Mouse (Mus musculus) limb, embryonic 11.5 days (tissue): Measurements from ENCODE around the gene Gab3. TPM values are rescaled to one million over a fixed set of nuclear protein-coding genes. Genes with fewer than 3 reads are reported as not detected.

Experiments
- ATAC-seq: fragments of 200-750 bp; cut with Nextera tagmentation; 2 replicates; pipeline ENCODE4 v1.8.0; 2017; ENCODE audit warnings: low read depth; ENCODE audit not compliant: insufficient number of reproducible peaks, low FRiP score, low TSS enrichment
- DNase-seq: peaks from one replicate; pipeline ENCODE4 v3.0.0-alpha.2; 2015; ENCODE audit warnings: low spot score
- H3K27ac ChIP-seq: fragments of 300-500 bp; sonication (generic); replicated peaks from 2 replicates; pipeline ENCODE4 v1.5.1; 2014; ENCODE audit warnings: low read depth, mild to moderate bottlenecking, low read length
- H3K27me3 ChIP-seq: fragments of 300-500 bp; sonication (generic); 2 replicates; pipeline ENCODE4 v1.6.1; 2014; ENCODE audit warnings: mild to moderate bottlenecking, low read length, mixed read lengths; ENCODE audit not compliant: control insufficient read depth, insufficient read depth
- H3K36me3 ChIP-seq: fragments of 300-500 bp; sonication (generic); 2 replicates; pipeline ENCODE4 v1.6.1; 2014; ENCODE audit warnings: mild to moderate bottlenecking, low read length, moderate library complexity, mixed read lengths; ENCODE audit not compliant: control insufficient read depth, insufficient read depth
- H3K4me1 ChIP-seq: fragments of 300-500 bp; sonication (generic); 2 replicates; pipeline ENCODE4 v1.6.1; 2014; ENCODE audit warnings: low read length, mixed read lengths; ENCODE audit not compliant: control insufficient read depth, insufficient read depth
- H3K4me2 ChIP-seq: fragments of 300-500 bp; sonication (generic); 2 replicates; pipeline ENCODE4 v1.6.1; 2014; ENCODE audit warnings: low read depth, mild to moderate bottlenecking, moderate library complexity; ENCODE audit not compliant: severe bottlenecking
- H3K4me3 ChIP-seq: fragments of 300-500 bp; sonication (generic); 2 replicates; pipeline ENCODE4 v1.5.1; 2014; ENCODE audit warnings: low read depth, low read length
- H3K9ac ChIP-seq: fragments of 300-500 bp; sonication (generic); 2 replicates; pipeline ENCODE4 v1.6.1; 2014; ENCODE audit warnings: mild to moderate bottlenecking, low read length
- H3K9me3 ChIP-seq: fragments of 300-500 bp; sonication (generic); 2 replicates; pipeline ENCODE4 v1.6.1; 2016; ENCODE audit warnings: low read length; ENCODE audit not compliant: control insufficient read depth
- WGBS: fragments of 180-500 bp; shearing (Covaris S2); extraction: QIAGEN DNeasy Blood & Tissue Kit; methylation state at CpG from one replicate; pipeline ENCODE4 v1.1.7; 2014; 5-methylcytosine and 5-hydroxymethylcytosine counted together
- polyA plus RNA-seq: library from polyadenylated mRNA; unstranded; fragments of >200 nt; fragmentation: Nextera tagmentation; extraction: Ambion mirVana; gene quantifications from 2 replicates; pipeline ENCODE4 v1.2.1, GENCODE M21; 2014

Gene Gab3
- 0.84 and 1.2 TPM in 2 replicates for polyA plus RNA-seq

- 6% methylated on average over 12 of the region's 17 CpGs for WGBS
- Histone ChIP-seq H3K9ac (no peak within 1 kb of the TSS; the same call in 1 of the 2 replicates), H3K4me1 (no peaks in the 10 kb centered on the region), H3K27ac (no peak within 1 kb of the TSS), H3K27me3 (no peaks in the 10 kb centered on the region), H3K36me3 (no peaks in the 10 kb centered on the region), H3K4me3 (peak within 1 kb of the TSS; percentile 36), H3K9me3 (no peaks in the 10 kb centered on the region), H3K4me2 (peak within 1 kb of the TSS; percentile 53)
- ATAC-seq, result peak; percentile 75; the same call in 1 of the 2 replicates
- DNase-seq, result peak; percentile 54
These were observed at the start of gene Gab3 for GRCm38 (mm10) chrX:75084774-75085508. TSS of gene Gab3 (minus strand) at chrX:75085458.

DNA sequence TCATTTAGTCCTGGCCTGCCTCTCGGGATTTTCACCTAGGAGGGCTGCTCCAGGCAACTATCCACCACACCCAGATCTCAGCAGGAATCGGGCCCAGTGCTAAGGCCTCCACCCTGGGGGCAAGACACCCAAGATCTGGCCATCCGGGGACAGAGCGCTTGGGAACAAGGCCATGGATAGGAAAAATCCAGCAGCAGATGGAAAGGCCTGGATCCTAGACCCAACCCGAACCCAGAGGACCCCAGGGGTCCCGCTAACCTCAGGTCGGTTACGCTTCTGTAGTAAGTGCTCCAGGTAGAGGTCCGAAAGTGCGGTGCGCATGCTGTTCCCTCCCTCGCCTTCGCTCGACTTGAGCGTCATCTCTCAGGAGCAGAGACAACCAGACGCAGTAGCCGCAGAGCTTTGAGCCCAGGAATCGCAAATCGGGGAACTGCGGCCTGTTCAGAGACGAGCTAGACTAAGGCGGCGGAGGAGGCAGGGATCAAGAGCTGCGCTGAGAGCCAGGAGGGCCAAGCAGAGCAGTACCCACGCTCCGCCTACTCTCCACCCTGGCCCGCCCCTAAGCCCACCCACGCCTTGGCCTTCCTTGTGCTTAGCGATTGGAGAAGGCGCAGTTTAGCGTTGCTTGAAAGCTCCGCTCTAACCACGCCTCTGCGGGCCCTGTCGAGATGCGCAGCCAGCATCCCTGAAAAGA lies 45.4 kb upstream of the Gab3 start, which contains the start of gene Mpp1:
Gene Mpp1, minus strand, starts transcription at position 550 of the 694 bp plus-strand sequence.
- ATAC-seq, result peak; percentile 97
- WGBS, result 19% methylated on average over 36 of the region's 36 CpGs
- Histone ChIP-seq H3K9me3 (no peaks in the 10 kb centered on the region), H3K4me3 (peak within 1 kb of the TSS; percentile 41), H3K4me1 (no peaks in the 10 kb centered on the region), H3K27ac (no peak within 1 kb of the TSS), H3K4me2 (peak within 1 kb of the TSS; percentile 42), H3K9ac (peak within 1 kb of the TSS; percentile 57), H3K27me3 (no peaks in the 10 kb centered on the region), H3K36me3 (no peaks in the 10 kb centered on the region)
- peak; percentile 80 for DNase-seq

DNA sequence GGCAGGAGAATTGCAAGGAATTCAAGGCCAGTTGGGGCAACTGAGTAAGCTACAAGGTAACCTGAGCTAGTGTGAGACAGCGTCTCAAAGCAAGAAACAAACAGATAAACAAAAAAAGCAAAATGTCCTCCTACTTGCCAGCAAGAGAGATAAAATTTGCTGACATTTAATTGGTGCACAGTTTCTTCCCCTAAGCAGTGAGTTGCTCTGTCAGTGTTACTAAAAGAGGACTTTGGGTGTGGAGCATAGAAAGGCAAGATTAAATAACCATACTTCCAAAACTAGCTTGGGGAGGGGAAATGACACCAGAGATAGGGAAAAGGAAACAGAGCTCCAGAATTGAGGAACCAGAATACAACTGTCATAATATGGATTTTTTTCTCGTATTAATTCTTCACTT lies 44.2 kb upstream of the Gab3 start:
- DNase-seq (no peak), ATAC-seq (no peak)
- Histone ChIP-seq H3K27ac (no peak overlapping the region), H3K4me2 (no peak overlapping the region), H3K9me3 (no peaks in the 10 kb centered on the region), H3K36me3 (0 out of 2 replicates have a peak, but pooled peaks cover 2% of the 10 kb centered on the region), H3K9ac (no peak overlapping the region), H3K4me1 (no peaks in the 10 kb centered on the region), H3K4me3 (no peak overlapping the region), H3K27me3 (no peaks in the 10 kb centered on the region)
- WGBS, result 67% methylated on average over 2 of the region's 2 CpGs

DNA sequence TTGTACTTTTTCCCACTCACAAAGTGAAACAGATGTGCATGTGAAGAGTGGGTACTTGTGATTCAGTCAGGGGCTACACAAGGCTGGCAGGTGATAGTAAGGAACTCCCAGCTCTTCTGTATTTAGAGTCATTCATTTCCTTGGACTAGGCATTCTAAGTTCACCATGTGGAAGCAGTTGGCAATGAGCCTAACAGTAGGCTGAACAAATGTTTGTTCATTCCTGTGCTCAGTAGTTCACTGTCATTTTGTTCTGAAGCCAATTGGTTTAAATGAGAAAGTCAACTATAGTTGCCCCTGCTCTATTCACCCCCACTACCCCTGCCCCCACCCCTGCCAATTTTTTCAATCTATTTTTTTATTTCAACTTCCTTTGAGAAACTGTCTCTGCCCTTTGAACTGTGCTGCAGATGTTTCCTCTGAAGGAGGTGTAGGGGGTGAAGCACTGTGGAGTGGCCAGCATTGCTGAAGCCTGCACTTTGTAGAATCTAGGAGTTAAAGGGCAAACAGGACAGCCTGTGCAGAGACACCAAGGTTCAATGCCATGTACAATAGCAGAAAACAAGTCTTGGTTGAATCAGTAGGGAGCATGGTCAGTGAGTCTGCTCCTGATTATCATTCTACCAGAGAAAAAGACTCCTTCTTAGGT lies 43.2 kb upstream of the Gab3 start:
- no peak overlapping the region for H3K4me3 ChIP-seq
- DNase-seq, result no peak

GRCm38 (mm10) chrX:75126893-75127292 lies 41.6 kb upstream of the Gab3 start:
- H3K4me2 ChIP-seq, result no peak overlapping the region
- no peaks in the 10 kb centered on the region for H3K27me3 ChIP-seq
- ATAC-seq (no peak), DNase-seq (no peak)
- H3K4me3 ChIP-seq, result no peak overlapping the region
- no peaks in the 10 kb centered on the region for H3K4me1 ChIP-seq
- no peaks in the 10 kb centered on the region for H3K9me3 ChIP-seq
- no peak overlapping the region for H3K9ac ChIP-seq
- H3K36me3 ChIP-seq, result 0 out of 2 replicates have a peak, but pooled peaks cover 2% of the 10 kb centered on the region
- H3K27ac ChIP-seq, result no peak overlapping the region

More for the DNA sequence above, 43.2 kb upstream of the Gab3 start:
- Histone ChIP-seq H3K36me3 (0 out of 2 replicates have a peak, but pooled peaks cover 2% of the 10 kb centered on the region), H3K4me2 (no peak overlapping the region), H3K9me3 (no peaks in the 10 kb centered on the region), H3K27ac (no peak overlapping the region), H3K4me1 (no peaks in the 10 kb centered on the region), H3K27me3 (no peaks in the 10 kb centered on the region), H3K9ac (no peak overlapping the region)
- no peak for ATAC-seq

DNA sequence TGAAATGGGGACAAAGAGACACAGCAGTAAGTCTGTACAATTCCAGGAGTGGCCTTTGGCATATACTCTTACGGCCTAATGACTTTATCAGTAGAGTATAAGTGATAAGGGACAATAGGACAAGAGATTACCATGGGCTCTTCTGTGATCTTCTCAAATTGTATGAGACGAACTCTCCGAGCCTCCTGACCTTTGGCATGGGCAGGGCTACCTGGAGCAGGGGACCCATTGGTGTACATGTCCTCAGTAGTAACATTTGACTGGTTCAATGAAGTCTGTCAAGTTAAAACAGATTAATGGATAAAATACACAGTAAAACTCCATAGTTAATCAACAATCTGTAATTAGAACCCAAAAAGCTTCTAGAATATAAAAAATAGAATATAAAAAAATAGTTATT lies 40.3 kb upstream of the Gab3 start:
- DNase-seq, result no peak
- 0 out of 2 replicates have a peak, but pooled peaks cover 2% of the 10 kb centered on the region for H3K36me3 ChIP-seq
- H3K4me1 ChIP-seq, result no peaks in the 10 kb centered on the region
- no peaks in the 10 kb centered on the region for H3K9me3 ChIP-seq
- no peak overlapping the region for H3K4me2 ChIP-seq
- 87% methylated on average over 3 of the region's 3 CpGs for WGBS
- no peak for ATAC-seq
- H3K27me3 ChIP-seq, result no peaks in the 10 kb centered on the region
- no peak overlapping the region for H3K4me3 ChIP-seq
- H3K9ac ChIP-seq, result no peak overlapping the region
- no peak overlapping the region for H3K27ac ChIP-seq

DNA sequence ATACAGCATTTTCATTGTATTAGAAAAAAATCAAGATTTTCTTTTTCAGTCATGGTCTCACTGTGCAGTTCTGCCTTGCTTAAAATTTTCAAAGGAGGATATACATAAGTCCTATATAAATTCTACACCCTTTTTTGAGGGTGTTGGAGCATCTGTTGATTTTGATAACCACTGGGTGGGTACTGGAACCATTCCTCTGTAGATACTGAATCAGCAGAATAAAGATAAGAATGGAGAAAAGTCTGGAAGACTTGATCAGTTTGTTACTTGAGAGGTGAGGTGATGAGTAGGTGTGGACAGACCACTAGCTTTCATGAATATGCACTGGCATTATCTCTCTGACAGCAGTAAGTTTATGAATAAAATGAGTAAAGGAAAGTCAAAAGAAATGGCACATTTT lies 30.3 kb upstream of the Gab3 start:
- Histone ChIP-seq H3K36me3 (no peaks in the 10 kb centered on the region), H3K27ac (no peak overlapping the region), H3K9ac (no peak overlapping the region), H3K4me2 (no peak overlapping the region), H3K9me3 (no peaks in the 10 kb centered on the region), H3K27me3 (no peaks in the 10 kb centered on the region), H3K4me3 (no peak overlapping the region), H3K4me1 (no peaks in the 10 kb centered on the region)
- ATAC-seq, result no peak
- no peak for DNase-seq

- Histone ChIP-seq H3K9ac (no peak overlapping the region), H3K27me3 (no peaks in the 10 kb centered on the region), H3K4me1 (no peaks in the 10 kb centered on the region), H3K36me3 (peaks cover 2% of the 10 kb centered on the region; the same call in 1 of the 2 replicates), H3K9me3 (no peaks in the 10 kb centered on the region), H3K4me3 (no peak overlapping the region), H3K4me2 (no peak overlapping the region), H3K27ac (no peak overlapping the region)
- no peak for DNase-seq
- no peak for ATAC-seq
- WGBS, result 90% methylated on average over 6 of the region's 6 CpGs
These were observed 17.0 kb upstream of the Gab3 start for GRCm38 (mm10) chrX:75102293-75102692.
